Mouse (Mus musculus) right cerebral cortex, adult 2 months (tissue): ENCODE results near the gene Mbd3.

ENCODE experiments used
- DNase-seq, 2 experiments: peaks; one replicate each; pipeline ENCODE4 v3.0.0; 2021 to 2022; ENCODE audit warnings: low spot score in 2 of 2

Mbd3 gene

DNA sequence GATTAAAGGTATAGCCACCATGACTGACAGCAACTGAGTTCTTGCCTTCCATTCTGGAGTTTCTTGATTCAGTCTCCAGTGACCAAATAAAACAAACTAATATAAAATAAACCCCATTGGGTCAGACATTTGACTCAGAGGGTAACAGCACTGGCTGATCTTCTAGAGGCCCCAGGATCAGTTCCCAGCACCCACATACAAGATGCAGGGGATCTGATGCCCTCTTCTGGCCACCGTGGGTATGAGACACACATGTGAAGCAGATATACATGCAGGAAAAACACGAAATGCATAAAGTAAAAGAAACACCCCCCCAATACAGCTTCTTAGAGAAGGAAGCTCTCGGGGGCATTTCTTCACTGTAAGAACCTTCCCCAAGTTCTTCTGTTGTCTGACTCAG lies 25.7 kb upstream of the Mbd3 start:
- no peak for DNase-seq

DNA sequence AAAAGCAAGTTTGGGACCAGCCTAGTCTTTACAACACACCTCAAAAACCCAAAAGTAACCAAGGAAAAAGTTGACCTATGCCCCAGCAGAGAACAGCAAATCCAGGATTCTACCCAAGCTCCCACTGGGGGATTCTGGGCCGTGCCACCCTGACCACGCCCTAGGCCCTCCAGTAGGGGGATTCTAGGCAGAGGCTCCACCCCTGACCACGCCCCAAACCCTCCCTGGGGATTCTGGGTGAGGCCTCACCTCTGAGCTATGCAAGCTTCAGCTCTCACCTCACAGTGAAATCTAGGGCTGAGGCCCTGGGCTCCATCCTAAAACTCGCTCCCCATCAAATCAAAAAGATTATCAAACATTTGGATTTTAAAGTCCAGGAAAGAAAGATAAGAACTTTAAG lies 24.2 kb upstream of the Mbd3 start:
- no peak for DNase-seq

DNA sequence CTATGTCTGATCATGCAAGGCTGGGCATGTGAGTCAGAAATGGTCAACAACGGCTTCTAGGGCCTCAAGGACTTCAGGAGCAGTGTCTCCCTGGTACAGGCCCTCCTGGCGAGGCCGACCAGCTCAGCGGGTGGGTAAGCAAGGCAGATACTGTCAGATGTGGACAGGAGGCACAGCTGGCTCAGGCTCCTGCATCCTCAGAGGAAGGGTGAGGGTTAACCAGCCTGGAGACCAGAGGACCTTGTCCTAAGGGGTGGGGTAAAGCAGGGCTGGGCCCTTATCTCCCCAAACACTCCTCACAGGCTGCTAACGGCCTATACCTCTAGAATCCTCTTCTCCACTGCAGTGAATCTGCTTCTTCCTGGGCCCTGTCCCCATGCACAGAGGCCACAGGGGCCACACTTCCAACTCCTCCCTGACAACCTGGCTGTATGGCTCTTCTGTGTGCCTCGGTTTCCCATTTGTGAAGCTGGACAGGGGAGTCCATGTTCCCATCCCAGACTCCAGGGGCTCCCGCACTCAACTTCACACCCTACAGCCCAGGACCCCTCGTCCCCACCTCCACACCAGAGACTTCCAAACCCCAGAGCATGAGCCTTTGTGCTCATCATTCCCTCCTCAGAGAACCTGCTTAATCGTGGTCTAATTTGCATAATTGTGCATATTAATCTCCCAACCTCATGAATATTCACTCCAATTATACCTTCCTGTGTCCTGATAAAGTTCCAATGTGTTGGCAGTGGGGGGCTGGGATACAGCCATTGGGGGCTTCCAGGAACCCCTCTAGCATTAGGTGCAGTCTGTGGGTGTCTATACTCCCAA lies 22.5 kb upstream of the Mbd3 start:
- no peak for DNase-seq

DNA sequence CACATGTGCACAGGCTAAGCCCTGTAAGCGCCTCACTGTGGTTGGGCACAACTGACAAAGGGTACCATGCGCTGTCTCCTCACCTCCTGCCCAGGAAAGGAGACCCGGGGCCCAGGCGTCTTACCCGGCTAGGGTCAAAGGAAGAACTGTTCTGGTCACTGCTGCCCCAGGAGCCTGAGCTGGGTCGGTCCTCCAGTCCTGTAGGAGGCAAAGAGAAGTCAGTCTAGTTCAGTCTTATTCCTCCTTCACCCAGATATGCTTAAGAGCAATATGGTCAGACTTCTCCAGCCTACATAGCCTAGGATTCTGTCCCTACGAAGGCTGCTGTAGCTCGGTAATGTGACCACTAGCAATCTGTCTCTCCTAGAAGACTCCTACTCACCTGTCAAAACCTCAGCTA lies 21.9 kb upstream of the Mbd3 start:
- no peak for DNase-seq

DNA sequence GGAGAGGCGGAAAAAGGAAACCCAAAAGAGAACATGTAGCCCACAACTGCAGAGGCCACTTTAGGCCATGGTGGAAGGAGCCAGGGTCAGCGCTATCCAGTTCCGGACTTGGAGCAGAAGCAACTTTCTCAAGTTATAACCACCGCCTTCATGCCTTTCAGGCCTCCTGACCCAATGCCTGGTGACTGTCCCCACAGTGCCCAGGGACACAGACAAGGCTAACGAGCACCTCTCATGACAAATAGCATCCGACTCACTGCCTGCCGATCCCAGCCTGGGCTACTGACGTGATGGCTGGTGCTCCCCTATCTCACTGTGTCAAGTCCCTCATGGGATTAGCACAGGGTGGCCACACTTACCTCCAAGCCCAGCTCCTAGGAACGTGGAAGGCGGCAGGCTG lies 21.4 kb upstream of the Mbd3 start:
- no peak for DNase-seq

DNA sequence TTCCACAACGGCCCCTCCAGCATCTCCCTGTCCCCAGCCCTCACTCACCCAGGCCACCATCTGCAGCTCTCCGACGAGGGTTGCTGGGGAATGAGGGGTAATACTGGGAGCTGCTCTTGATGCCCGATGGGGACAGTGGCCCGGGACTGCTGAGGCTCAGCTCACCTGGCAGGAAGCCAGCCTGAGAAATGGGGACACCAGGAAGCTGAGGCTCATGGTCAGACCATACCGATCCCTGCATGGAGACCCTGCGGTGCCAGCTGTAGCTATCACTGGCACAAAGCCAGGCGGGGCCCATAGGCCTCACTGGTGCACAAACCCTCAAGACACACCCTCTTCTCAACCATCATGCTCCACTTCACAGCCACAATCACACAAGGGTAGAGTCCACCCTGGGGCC lies 20.1 kb upstream of the Mbd3 start:
- no peak for DNase-seq

DNA sequence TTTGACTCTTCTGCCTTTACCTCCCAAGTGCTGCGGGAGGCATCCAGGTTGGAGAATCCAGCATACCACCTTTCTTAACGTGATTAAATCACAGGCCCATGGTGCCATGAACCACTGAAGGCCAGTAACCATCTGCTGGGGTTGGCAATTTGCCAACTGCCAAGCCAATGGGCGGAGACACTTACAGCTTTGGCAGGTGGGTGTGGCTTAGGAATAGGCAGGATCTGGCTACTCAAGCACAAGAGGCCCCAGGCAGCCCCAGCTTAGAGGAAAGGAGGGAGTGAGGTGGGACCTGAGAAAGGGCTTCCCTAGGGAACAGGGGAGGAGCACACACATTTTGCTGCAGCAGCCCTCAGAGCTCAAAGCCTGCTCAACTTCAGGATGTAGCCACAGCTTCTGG lies 19.0 kb upstream of the Mbd3 start:
- DNase-seq, result no peak

DNA sequence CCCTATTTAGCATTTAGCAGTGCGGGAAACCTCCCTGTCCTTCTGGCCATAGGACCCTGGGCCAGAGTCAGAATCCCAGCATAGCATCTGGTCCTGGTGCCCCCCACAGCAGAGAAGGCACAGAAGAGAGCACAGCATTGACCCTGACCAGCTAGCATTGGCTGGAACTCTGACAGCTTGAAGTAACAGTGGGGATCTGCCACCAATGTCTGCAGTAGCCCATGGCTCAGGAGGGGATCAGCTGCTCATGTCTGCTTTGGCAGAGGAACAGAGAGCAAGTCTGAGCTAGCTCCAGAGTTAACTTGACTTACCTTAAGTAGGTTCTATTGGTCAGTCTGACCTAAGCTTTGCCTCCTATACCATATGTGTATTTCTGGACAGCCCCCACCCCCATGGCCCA lies 18.5 kb upstream of the Mbd3 start:
- DNase-seq, result no peak

DNA sequence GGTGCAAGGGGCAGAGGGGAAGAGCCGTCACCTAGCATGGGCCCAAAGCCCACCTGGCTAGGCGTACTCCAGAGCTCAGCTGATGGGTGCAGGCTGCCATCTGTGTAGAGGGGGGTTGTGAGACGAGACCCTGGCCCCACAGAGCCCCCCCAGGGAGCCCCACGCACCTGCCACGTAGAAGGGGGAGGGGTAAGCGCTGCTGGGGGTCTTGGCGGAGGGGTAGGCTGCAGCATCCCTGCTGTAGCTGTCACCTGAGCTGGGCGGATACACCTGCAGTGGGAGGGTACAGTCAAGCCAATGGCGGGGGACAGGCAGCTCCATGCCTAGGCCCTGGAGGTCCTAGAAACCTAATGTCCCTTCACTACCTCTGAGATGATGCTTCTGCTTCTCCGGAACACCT lies 18.0 kb upstream of the Mbd3 start:
- DNase-seq, result no peak

DNA sequence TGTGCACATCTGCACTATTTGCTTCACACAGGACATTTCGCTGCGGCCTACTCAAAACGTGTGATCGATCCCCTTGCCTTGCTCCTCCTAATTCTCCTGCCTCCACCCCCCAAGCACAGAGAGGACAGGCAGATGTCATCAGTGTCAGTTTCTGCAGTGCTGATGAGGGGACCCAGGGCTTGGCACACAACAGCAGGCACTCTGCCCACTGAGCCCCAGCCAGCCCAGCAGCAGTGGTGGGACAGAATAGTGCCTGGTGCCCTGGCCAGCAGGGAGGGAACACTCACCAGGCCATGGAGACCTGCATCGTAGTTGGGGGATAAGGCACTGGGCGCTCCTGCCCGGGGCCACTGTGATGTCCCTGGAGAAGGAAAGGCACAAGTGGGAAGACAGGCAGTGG lies 16.2 kb upstream of the Mbd3 start:
- DNase-seq, result no peak

DNA sequence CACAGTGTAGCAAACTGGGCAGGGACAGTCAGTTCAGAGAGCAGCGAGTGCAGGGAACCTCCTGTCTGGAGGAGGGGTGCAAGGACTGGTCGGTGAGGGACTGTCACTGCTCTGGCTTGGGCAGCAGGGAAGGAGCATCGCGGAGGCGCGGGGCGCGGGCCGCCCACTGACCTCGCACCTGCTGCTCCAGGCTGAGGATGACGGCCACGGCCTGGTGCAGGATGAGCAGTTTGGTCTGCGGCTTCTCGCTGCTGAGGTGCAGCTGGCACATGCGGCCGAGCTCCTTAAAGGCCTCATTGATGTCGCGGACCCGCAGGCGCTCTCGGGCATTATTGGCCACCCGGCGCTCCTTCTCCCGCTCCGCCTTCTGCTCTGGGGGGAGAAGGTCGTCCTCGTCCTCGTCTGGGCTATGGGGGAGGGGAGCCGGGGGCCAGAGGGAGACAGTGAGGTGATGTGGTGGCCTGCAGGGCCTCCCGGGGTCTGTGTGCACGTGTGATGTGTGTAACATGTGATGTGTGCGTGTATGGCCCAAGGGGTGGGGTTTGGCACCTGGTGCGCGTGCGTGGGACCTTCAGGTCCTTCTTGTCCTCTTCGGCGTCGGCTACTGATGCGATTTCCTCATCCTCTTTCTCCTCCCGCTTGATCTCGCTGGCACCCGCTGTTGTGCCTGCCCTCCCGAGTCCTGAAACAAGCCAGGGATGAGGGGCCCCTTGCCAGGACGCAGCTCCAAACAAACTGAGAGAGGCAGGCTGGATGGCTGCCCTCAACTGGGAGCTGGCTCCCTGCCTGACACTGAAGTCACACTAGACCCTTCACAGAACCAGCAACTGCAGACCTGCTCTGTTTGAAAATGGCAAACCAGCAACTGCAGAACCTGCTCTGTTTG lies 13.5 kb upstream of the Mbd3 start:
- peak; percentile 52 to 71 for DNase-seq

DNA sequence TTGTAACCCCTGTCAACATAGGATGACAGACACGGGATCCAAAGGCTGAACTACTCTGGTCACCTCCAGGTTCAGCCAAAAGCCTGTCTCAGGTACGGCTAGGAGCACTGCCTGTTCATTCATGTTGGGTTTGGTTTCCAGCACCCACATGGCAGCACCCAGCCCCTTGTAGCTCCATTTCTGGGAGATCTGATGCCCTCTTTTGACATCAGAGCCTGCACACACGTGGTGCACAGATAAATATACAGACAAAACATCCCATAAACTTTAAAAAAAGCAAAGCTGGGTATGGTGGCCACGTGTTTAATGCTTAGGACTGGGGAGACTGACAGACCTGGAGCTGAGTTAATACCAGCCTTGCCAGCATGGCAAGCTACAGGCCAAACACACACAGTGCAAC lies 8.6 kb upstream of the Mbd3 start:
- no peak for DNase-seq

DNA sequence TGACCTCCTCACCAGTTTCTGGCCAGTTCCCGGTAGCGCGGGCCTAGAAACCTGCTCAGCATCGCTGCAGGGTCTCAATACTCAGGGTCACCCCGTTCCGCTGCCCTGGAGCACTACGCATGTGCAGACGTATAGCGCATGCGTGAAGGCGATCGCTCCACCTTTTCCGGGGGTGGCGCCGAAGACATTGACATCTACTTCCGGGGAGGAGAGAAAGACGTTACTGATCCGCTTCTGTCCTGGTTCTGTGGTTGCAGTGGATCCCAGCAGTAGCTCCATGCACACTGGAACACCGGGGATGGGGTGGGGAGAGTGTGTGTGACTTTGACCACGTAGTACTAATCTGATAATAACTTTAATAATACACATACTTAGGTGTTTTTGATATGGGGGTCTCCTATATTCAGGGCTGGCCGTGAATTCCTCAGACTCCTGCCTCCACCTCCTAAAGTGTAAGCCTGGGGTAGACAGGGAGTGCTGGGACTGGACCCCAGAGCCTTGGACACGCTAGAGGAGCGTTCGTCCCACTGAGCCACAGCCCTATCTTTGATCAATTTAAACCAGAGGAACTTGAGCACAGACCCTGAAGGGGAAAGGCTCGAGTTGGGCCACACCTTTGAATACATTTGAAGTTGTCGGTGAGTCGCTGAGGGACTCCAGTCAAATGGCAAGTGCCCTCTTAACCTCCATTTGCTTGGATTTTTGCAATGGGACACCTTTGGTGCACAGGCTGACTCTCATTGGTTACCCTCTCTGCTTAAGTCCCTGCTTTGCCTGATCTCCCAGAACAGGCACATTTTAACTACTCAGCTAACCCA lies 7.5 kb upstream of the Mbd3 start, which contains the start of gene Uqcr11:
TSS of gene Uqcr11 (minus strand) at position 147 of the 818 bp plus-strand sequence.
- peak; percentile 92 to 93 for DNase-seq

DNA sequence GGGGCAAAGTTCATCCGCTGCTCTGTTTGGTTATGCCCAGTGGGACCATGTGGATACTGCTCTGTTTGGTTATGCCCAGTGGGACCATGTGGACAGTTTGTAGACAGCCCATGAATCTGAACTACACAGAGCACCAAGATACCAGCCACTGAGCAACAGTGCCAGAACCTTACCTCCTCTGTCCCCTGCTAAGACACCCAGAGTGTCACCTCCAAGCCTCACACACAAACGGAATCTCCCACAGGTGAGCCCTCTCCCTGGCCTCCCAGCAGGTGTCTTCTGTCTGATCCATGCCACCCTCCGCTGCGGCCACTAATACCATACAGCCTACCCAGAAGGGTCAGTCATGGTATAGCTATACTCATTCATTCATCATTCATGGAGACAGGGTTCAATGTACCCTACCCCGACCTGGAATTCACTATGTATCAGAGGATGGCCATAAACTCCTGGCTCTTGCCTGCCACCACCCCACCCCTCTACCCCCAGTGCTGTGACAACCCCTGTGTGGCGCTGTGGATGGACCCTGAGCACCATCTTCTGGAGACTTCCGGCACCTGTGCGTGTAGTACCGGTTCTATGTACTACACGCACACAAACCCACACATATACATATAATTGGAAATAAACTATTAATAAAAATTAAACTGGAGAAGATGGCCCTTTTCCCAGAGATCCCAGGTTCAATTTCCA lies 6.3 kb upstream of the Mbd3 start:
- DNase-seq, result no peak

DNA sequence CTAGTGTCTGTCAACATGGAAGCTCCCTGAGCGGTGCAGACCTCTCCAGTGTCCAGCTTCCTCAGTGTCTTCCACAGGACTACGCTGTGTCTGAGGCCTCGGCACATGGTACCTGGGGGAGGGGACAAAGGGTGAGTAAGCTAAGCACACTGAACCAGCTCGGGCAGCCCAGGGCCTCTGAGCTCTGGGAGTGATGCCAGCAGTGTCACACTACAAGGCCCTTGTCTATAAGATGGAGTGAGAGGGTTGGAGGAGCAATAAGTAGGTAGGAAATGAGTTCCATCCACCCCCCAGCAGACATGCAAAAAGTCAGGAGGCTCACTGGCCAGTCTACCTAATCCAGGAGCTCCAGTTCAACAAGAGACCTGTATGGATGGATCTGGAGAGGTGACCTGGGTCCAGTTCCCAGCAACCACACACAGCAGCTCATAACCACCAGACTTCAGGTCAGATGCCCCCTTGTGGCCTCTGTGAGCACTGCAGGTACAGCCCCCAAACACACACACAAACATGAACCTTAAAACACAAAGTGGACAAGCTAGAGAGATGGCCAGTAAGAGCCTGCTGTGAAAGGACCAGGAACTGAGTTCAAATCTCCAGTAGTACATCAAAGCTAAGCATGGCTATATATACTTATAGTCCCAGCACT lies 3.8 kb upstream of the Mbd3 start:
- no peak for DNase-seq

DNA sequence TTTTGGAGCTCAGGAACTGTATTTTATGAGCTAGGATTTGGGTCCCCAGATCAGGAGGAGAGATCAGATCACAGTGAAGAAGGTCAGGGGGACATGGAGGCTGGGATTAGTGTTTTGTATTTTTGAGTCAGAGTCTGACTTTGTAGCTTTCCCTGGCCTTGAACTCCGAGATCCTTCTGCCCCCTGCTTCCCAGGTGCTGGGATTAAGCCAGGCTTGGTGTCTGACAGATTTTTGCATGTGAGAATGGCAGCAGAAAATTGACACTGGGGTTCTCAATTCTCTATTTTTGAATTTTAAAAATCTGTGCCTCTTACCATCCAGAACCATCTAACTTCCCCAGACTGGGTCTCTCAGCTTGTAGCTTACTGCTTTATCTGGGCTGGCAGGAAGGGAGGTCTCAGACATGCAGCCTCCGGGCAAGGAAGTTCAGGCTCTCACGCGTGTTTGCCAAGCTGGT lies 1.4 kb upstream of the Mbd3 start:
- no peak for DNase-seq

DNA sequence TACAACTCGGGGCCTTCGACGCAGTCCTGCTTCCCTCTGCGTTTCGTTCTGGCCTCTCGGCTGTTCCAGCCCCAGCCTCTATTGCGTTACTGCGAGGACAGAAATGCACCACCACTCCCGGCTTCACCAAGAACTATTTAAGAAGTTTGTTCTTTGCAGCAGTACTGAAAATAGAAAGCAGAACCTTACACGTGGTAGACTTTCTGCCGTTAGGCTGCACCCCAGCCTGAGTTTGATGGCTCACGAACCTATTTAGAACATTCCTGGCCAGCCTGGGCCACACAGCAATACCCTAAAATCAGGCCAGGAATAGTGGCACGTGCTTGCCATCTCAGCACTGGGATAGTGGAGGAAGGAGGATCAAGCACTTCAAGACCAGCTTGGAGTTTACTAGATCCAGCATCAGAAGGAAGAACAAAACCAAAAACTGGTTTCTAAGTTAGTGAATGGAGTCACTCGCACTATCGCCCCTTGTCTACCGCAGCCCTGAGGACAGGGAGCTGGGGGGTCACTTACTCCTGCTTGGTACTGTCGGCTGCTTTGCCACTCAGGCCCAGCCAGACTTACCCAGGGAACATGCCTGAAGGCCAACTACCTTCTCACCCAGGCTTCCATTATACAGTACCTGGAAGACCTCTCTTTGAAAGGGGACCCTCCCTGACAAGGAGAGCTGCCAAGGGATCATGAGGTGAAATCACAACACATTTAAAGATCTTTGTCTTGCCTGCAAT lies 788 bp upstream of the Mbd3 start:
- DNase-seq, result no peak

DNA sequence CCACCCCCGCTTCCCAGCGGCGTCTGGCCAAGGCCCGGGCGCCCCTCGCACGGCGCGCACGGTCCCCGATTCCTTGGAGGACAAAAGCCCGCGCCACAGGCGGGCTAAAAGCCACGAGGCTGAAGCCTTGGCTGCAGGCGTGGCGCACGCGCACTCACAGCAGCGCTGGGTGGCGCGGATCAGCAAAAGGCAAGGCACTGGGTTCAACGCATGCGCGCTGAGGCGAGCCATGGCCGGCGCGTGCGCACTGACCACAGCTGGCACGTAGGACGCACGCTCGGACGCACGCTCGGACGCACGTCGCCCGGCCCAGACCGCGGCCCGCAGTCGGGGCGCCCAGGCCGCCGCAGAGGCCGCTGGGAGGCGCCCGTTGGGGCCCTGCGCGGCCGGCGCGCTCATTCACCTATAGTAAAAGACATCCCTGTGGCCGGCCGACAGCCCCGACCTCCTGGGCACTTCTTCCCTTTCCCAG lies 595 bp downstream of the Mbd3 start:
- DNase-seq, result peak; percentile 96 to 97

DNA sequence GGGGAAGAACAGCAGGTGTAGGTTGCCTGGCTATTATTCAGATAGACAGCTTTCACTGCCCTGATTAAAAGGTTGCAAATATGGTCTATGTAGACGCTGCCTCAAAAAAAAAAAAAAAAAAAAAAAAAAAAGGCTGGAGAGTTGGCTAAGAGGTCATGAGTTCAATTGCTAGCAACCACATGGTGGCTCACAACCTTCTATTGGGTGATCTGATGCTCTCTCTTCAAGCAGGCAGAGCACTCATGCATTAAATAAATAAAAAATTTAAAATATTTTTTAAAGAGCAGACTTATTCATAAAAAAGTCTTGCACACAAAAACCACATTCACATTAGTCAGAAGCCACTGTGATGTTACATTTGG lies 1.2 kb downstream of the Mbd3 start:
- no peak for DNase-seq

DNA sequence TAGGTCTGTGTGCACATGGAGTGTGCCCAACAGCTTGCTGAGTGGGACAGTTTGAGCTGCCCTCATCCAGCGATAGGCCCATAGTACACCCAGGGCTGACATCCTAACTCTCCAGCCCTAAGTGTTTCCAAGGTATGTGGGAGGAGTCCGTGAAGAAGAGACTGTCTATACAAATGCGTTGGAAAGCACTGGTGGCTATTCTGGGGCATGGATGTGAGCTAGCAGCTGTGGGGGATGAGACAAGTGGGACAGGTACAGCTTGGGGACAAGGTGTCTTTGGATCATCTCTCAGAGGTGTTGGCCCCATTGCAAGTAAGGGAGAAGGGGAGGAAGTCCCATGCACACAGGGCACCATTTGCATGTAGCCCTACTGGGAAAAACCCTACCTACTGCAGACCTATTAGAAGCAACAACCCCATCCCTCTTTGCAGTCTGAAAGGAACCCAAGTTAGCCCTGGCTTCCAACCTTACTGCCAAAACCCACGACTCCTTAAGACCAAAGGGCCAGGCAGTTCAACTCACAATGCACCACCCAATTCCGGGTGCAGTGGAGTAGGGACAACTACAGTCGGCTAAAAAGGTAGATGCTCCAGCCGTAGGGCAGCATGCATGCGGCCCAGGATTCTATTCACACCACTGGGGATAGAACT lies 1.7 kb downstream of the Mbd3 start:
- no peak for DNase-seq
